ENCODE assay signal across 26 mouse cellular contexts in genomic region chr1:158632935-158633334, GRCm38 (mm10).
"Had no signal": no experiment of that assay in that cellular context is flagged by ENCODE, and none has a peak within 500 bp of the region (broad histone marks: within the 10 kb centered on the region; RNA-seq: fewer than 3 reads in every experiment).

No protein-coding gene starts in this region.

- DNase-seq: gastrocnemius, adult 2 months; gastrocnemius, postnatal 10 days; gastrocnemius, postnatal 25 days; heart, adult 18-20 months; heart, postnatal 10 days; heart, postnatal 4 days; kidney, postnatal 14 days; kidney, postnatal 4 days; liver; liver, embryonic 13.5 days; liver, postnatal 0 days had no signal

- H3K36me3 ChIP-seq: heart, embryonic 10.5 days; heart, embryonic 12.5 days; hindbrain, embryonic 10.5 days; hindbrain, embryonic 12.5 days; intestine, embryonic 15.5 days; limb, embryonic 10.5 days; limb, embryonic 12.5 days; liver, embryonic 13.5 days; liver, embryonic 15.5 days had no signal

- ATAC-seq: hindbrain, embryonic 16.5 days; inflammation-experienced regulatory T-cells, adult 6 months; intestine, embryonic 15.5 days; intestine, postnatal 0 days; liver, postnatal 0 days had no signal

- H3K27ac ChIP-seq: gastrocnemius, adult 2 months; heart, embryonic 10.5 days; hindbrain, embryonic 10.5 days; hindbrain, embryonic 12.5 days; hindbrain, embryonic 14.5 days; intestine, embryonic 15.5 days; layer of hippocampus, adult 2 months; left cerebral cortex, adult 2 months; limb, embryonic 10.5 days; limb, embryonic 12.5 days; liver, embryonic 13.5 days; liver, embryonic 15.5 days had no signal

- H3K27me3 ChIP-seq: heart, embryonic 12.5 days; hindbrain, embryonic 12.5 days; intestine, embryonic 15.5 days; limb, embryonic 12.5 days; liver, embryonic 13.5 days; liver, embryonic 15.5 days had no signal

- H3K9me3 ChIP-seq: heart, embryonic 10.5 days; heart, embryonic 12.5 days; hindbrain, embryonic 10.5 days; hindbrain, embryonic 12.5 days; intestine, embryonic 15.5 days; limb, embryonic 10.5 days; limb, embryonic 12.5 days; liver, embryonic 13.5 days; liver, embryonic 15.5 days had no signal

- H3K4me3 ChIP-seq: gastrocnemius, adult 2 months; heart, embryonic 10.5 days; heart, embryonic 12.5 days; hindbrain, embryonic 10.5 days; hindbrain, embryonic 12.5 days; intestine, embryonic 15.5 days; layer of hippocampus, adult 2 months; left cerebral cortex, adult 2 months; limb, embryonic 10.5 days; limb, embryonic 12.5 days; liver, embryonic 13.5 days; liver, embryonic 15.5 days had no signal

- H3K4me1 ChIP-seq: heart, embryonic 10.5 days; heart, embryonic 12.5 days; hindbrain, embryonic 10.5 days; hindbrain, embryonic 12.5 days; intestine, embryonic 15.5 days; limb, embryonic 10.5 days; limb, embryonic 12.5 days; liver, embryonic 13.5 days; liver, embryonic 15.5 days had no signal

- H3K9ac ChIP-seq: heart, embryonic 12.5 days; hindbrain, embryonic 12.5 days; hindbrain, embryonic 14.5 days; intestine, embryonic 15.5 days; limb, embryonic 12.5 days; liver, embryonic 13.5 days; liver, embryonic 15.5 days; liver, postnatal 0 days had no signal

- H3K4me2 ChIP-seq: heart, embryonic 12.5 days; hindbrain, embryonic 12.5 days; hindbrain, embryonic 14.5 days; intestine, embryonic 15.5 days; limb, embryonic 12.5 days; liver, embryonic 11.5 days; liver, embryonic 13.5 days; liver, embryonic 15.5 days had no signal
